Mouse (Mus musculus) midbrain, postnatal 0 days (tissue): ENCODE measurements around the gene Eps15. TPM values are rescaled to one million over a fixed set of nuclear protein-coding genes. Genes with fewer than 3 reads are reported as not detected.

ENCODE experiments used
- ATAC-seq: fragments of 200-750 bp; cut with Nextera tagmentation; 2 replicates; pipeline ENCODE4 v1.8.0; 2017; ENCODE audit warnings: moderate number of reproducible peaks, mild to moderate bottlenecking, moderate TSS enrichment, moderate library complexity; ENCODE audit not compliant: low FRiP score
- DNase-seq: peaks from one replicate; pipeline ENCODE4 v3.0.0-alpha.2; 2015; ENCODE audit warnings: low spot score
- H3K27ac ChIP-seq: fragments of 300-500 bp; sonication (generic); 2 replicates; pipeline ENCODE4 v1.5.1; 2014; ENCODE audit warnings: low read depth, mild to moderate bottlenecking, low read length, mixed read lengths
- H3K27me3 ChIP-seq: fragments of 300-500 bp; sonication (generic); 2 replicates; pipeline ENCODE4 v1.6.1; 2014; ENCODE audit warnings: low read length, control low read depth, mixed read lengths; ENCODE audit not compliant: insufficient read depth
- H3K36me3 ChIP-seq: fragments of 300-500 bp; sonication (generic); 2 replicates; pipeline ENCODE4 v1.6.1; 2014; ENCODE audit warnings: low read length, control low read depth, mixed read lengths; ENCODE audit not compliant: insufficient read depth
- H3K4me1 ChIP-seq: fragments of 300-500 bp; sonication (generic); 2 replicates; pipeline ENCODE4 v1.6.1; 2014; ENCODE audit warnings: mild to moderate bottlenecking, control low read depth, antibody characterized with exemption, low read length, mixed read lengths; ENCODE audit not compliant: insufficient read depth
- H3K4me2 ChIP-seq: fragments of 300-500 bp; sonication (generic); 2 replicates; pipeline ENCODE4 v1.6.1; 2014; ENCODE audit warnings: low read depth, mild to moderate bottlenecking, low read length, mixed read lengths; ENCODE audit not compliant: poor library complexity, severe bottlenecking
- H3K4me3 ChIP-seq: fragments of 300-500 bp; sonication (generic); 2 replicates; pipeline ENCODE4 v1.5.1; 2014; ENCODE audit warnings: low read depth, mild to moderate bottlenecking, low read length, moderate library complexity
- H3K9ac ChIP-seq: fragments of 300-500 bp; sonication (generic); replicated peaks from 2 replicates; pipeline ENCODE4 v1.6.1; 2014; ENCODE audit warnings: mild to moderate bottlenecking, low read length, moderate library complexity, mixed read lengths; ENCODE audit not compliant: poor library complexity, severe bottlenecking
- H3K9me3 ChIP-seq: fragments of 300-500 bp; sonication (generic); 2 replicates; pipeline ENCODE4 v1.6.1; 2016; ENCODE audit warnings: low read length, control low read depth
- CTCF ChIP-seq: IDR thresholded peaks from 2 replicates; pipeline ENCODE4 v1.5.1; 2016; ENCODE audit warnings: antibody characterized with exemption, mild to moderate bottlenecking
- WGBS: fragments of 180-500 bp; shearing (Covaris S2); extraction: QIAGEN DNeasy Blood & Tissue Kit; methylation state at CpG from one replicate; pipeline ENCODE4 v1.1.7; 2014; 5-methylcytosine and 5-hydroxymethylcytosine counted together
- polyA plus RNA-seq: library from polyadenylated mRNA; unstranded; fragments of >200 nt; fragmentation: Nextera tagmentation; extraction: Ambion mirVana; gene quantifications from 2 replicates; pipeline ENCODE4 v1.2.1, GENCODE M21; 2015
- total RNA-seq: library from RNA; depleted of rRNA; stranded (reverse); fragments of >200 nt; gene quantifications from 2 replicates; pipeline ENCODE4 v1.2.3, GENCODE M21; 2014

The Eps15 gene
- total and polyA plus RNA-seq, 2 experiments from 2014 or later: 58.7 to 102 TPM

GRCm38 (mm10) chr4:109419017-109419416 lies 138.9 kb downstream of the Eps15 start:
- Histone ChIP-seq H3K27ac (no peak overlapping the region), H3K27me3 (no peaks in the 10 kb centered on the region), H3K36me3 (no peaks in the 10 kb centered on the region), H3K4me2 (no peak overlapping the region), H3K9me3 (no peaks in the 10 kb centered on the region), H3K4me1 (no peaks in the 10 kb centered on the region), H3K4me3 (no peak overlapping the region), H3K9ac (no peak overlapping the region)
- WGBS: 19% methylated on average over 3 of the region's 3 CpGs
- no peak for ATAC-seq
- no peak for DNase-seq
- no peak for TF ChIP-seq CTCF

- DNase-seq (no peak), ATAC-seq (no peak)
- Histone ChIP-seq H3K4me3 (no peak overlapping the region), H3K4me1 (no peaks in the 10 kb centered on the region), H3K27me3 (no peaks in the 10 kb centered on the region), H3K9ac (no peak overlapping the region), H3K27ac (no peak overlapping the region), H3K4me2 (no peak overlapping the region), H3K9me3 (no peaks in the 10 kb centered on the region), H3K36me3 (no peaks in the 10 kb centered on the region)
- 90% methylated on average over 4 of the region's 4 CpGs for WGBS
- TF ChIP-seq CTCF: no peak
Measured at GRCm38 (mm10) chr4:109419563-109419962, 139.5 kb downstream of the Eps15 start.

GRCm38 (mm10) chr4:109420138-109420795 lies 140.2 kb downstream of the Eps15 start:
- H3K4me1 ChIP-seq: no peaks in the 10 kb centered on the region
- no peak overlapping the region for H3K4me2 ChIP-seq
- no peak overlapping the region for H3K27ac ChIP-seq
- ATAC-seq (no peak), DNase-seq (no peak)
- no peak overlapping the region for H3K4me3 ChIP-seq
- no peak overlapping the region for H3K9ac ChIP-seq
- WGBS: 78% methylated on average over 8 of the region's 8 CpGs
- TF ChIP-seq CTCF: peak; percentile 21; the same call in 1 of the 2 replicates
- H3K36me3 ChIP-seq: no peaks in the 10 kb centered on the region
- H3K9me3 ChIP-seq: no peaks in the 10 kb centered on the region
- no peaks in the 10 kb centered on the region for H3K27me3 ChIP-seq

GRCm38 (mm10) chr4:109421608-109422007 lies 141.5 kb downstream of the Eps15 start:
- Histone ChIP-seq H3K4me1 (no peaks in the 10 kb centered on the region), H3K36me3 (no peaks in the 10 kb centered on the region), H3K9me3 (no peaks in the 10 kb centered on the region), H3K27ac (no peak overlapping the region), H3K27me3 (no peaks in the 10 kb centered on the region), H3K4me2 (no peak overlapping the region), H3K4me3 (no peak overlapping the region), H3K9ac (no peak overlapping the region)
- 88% methylated on average over 7 of the region's 7 CpGs for WGBS
- ATAC-seq (no peak), DNase-seq (no peak)
- no peak for TF ChIP-seq CTCF

- 73% methylated on average over 6 of the region's 6 CpGs for WGBS
- Histone ChIP-seq H3K4me3 (no peak overlapping the region), H3K9me3 (no peaks in the 10 kb centered on the region), H3K4me2 (no peak overlapping the region), H3K4me1 (no peaks in the 10 kb centered on the region), H3K36me3 (no peaks in the 10 kb centered on the region), H3K27me3 (no peaks in the 10 kb centered on the region), H3K27ac (no peak overlapping the region), H3K9ac (no peak overlapping the region)
- ATAC-seq: no peak
- no peak for TF ChIP-seq CTCF
- no peak for DNase-seq
Measured at GRCm38 (mm10) chr4:109422436-109422835, 142.4 kb downstream of the Eps15 start.

- no peaks in the 10 kb centered on the region for H3K4me1 ChIP-seq
- ATAC-seq (no peak), DNase-seq (no peak)
- no peaks in the 10 kb centered on the region for H3K9me3 ChIP-seq
- no peaks in the 10 kb centered on the region for H3K36me3 ChIP-seq
- no peaks in the 10 kb centered on the region for H3K27me3 ChIP-seq
- H3K4me2 ChIP-seq: no peak overlapping the region
- H3K4me3 ChIP-seq: no peak overlapping the region
- no peak for TF ChIP-seq CTCF
- H3K9ac ChIP-seq: no peak overlapping the region
- H3K27ac ChIP-seq: no peak overlapping the region
- 75% methylated on average over 2 of the region's 2 CpGs for WGBS
Measured at GRCm38 (mm10) chr4:109423438-109423837, 143.4 kb downstream of the Eps15 start.
